ENCODE assay signal across 21 mouse cellular contexts in the genomic region with DNA sequence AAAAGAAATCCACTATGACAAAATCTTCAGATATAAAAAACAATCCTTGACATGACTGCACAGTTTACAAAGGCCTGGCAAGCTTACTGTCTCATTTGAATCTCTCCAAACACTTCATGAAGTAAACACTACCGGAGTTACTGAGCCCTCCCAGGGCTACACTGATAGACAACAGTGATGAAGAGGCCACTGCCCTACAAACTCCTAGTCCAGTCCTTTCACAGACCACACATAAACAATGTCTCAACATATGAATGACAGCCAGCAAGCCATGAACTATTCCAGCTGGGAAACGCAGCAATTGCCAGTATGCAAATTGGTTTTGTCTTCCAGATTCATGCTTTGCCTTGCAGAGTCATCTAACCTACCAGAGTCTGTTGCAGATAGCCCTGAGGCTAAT.
"Had no signal": no experiment of that assay in that cellular context is flagged by ENCODE, and none has a peak within 500 bp of the region (broad histone marks: within the 10 kb centered on the region; RNA-seq: fewer than 3 reads in every experiment).

No protein-coding gene starts in this region.

- H3K27me3 ChIP-seq: limb, embryonic 13.5 days; liver, embryonic 13.5 days; megakaryocyte, embryonic 14.5 days; neural tube, embryonic 12.5 days; neural tube, embryonic 15.5 days had no signal

- H3K36me3 ChIP-seq: limb, embryonic 10.5 days; limb, embryonic 13.5 days; liver, embryonic 13.5 days; midbrain, embryonic 10.5 days; neural tube, embryonic 12.5 days; neural tube, embryonic 15.5 days had no signal

- DNase-seq: kidney, adult 18-20 months; kidney, postnatal 25 days; layer of hippocampus, adult 9-11 months; liver, embryonic 13.5 days; midbrain, embryonic 14.5 days; right cerebral cortex, adult 18-20 months; right cerebral cortex, postnatal 14 days; right cerebral cortex, postnatal 4 days; thymus, adult 2 months; thymus, postnatal 14 days; thymus, postnatal 4 days had no signal

- H3K27ac ChIP-seq: kidney, postnatal 0 days; layer of hippocampus, adult 2 months; limb, embryonic 10.5 days; limb, embryonic 13.5 days; liver, embryonic 13.5 days; midbrain, embryonic 10.5 days; neural tube, embryonic 12.5 days; neural tube, embryonic 15.5 days; stomach, postnatal 0 days had no signal

- H3K4me3 ChIP-seq: layer of hippocampus, adult 2 months; limb, embryonic 10.5 days; limb, embryonic 13.5 days; liver, embryonic 13.5 days; midbrain, embryonic 10.5 days; neural tube, embryonic 12.5 days; neural tube, embryonic 15.5 days had no signal

- ATAC-seq: intestine, embryonic 16.5 days had no signal

- H3K4me2 ChIP-seq: limb, embryonic 13.5 days; liver, embryonic 13.5 days; neural tube, embryonic 12.5 days; neural tube, embryonic 15.5 days had no signal

- H3K9me3 ChIP-seq: limb, embryonic 10.5 days; limb, embryonic 13.5 days; liver, embryonic 13.5 days; megakaryocyte, embryonic 14.5 days; midbrain, embryonic 10.5 days; neural tube, embryonic 12.5 days; neural tube, embryonic 15.5 days had no signal

- H3K4me1 ChIP-seq: limb, embryonic 10.5 days; limb, embryonic 13.5 days; midbrain, embryonic 10.5 days; neural tube, embryonic 12.5 days; neural tube, embryonic 15.5 days had no signal

- H3K9ac ChIP-seq: limb, embryonic 13.5 days; liver, embryonic 13.5 days; neural tube, embryonic 12.5 days; neural tube, embryonic 15.5 days had no signal
